In the genomic region with DNA sequence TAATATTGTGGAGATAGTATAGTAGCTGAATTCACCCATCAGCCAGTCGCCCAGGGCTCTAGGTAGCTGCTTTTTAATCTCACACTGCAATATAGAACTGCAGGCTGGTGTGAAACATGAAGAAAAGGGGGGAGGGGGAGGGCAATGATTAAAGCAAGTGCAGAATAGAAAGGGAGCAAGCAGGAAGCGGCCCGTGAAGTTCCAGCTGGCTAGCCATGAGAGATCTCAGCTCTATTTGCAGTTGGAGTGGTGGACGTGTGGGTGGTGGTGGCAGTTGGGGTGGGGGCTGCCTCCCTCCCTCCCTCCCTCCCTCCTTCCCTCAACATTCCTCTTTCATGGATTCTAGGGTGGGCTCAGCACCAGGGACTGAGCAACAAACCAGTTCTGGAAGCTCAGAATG, we compare ENCODE assay signal across 14 mouse cellular contexts.
DNase-seq lines count a peak whose midpoint lies in the region; ATAC-seq and TF ChIP-seq lines count a peak whose summit lies in the region.
"Had no signal": no experiment of that assay in that cellular context is flagged by ENCODE, and none has a peak within 500 bp of the region (broad histone marks: within the 10 kb centered on the region; RNA-seq: fewer than 3 reads in every experiment).

No protein-coding gene starts in this region.

- no peaks in the 10 kb centered on the region for H3K27me3 ChIP-seq in forebrain, embryonic 12.5 days
- no peaks in the 10 kb centered on the region for H3K27me3 ChIP-seq in forebrain, embryonic 10.5 days (ENCODE audit: poor library complexity, severe bottlenecking)
- H3K27me3 ChIP-seq in stomach, postnatal 0 days (ENCODE audit: control insufficient read depth, insufficient read depth, low read length), result no peaks in the 10 kb centered on the region
- H3K27me3 ChIP-seq: heart, embryonic 13.5 days; hindbrain, embryonic 15.5 days had no signal

- DNase-seq in forebrain, embryonic 10.5 days (ENCODE audit: extremely low spot score, low spot score), result no peak
- DNase-seq in kidney, adult 9 months, result peak; percentile 25
- DNase-seq in kidney, adult 11 months, result no peak
- peak; percentile 3 to 4 for DNase-seq in spleen, postnatal 36 days (ENCODE audit: low spot score in 2 of 2)
- no peak for DNase-seq in spleen, postnatal 10 days (ENCODE audit: low spot score in 2 of 2)
- no peak for DNase-seq in stomach, postnatal 0 days (ENCODE audit: low spot score)
- DNase-seq in cerebellum, postnatal 10 days, result no peak
- DNase-seq: cerebellum, adult 11-12 months; gastrocnemius, postnatal 36 days; thymus, adult 2 months had no signal

- no peak overlapping the region for H3K27ac ChIP-seq in forebrain, embryonic 12.5 days
- H3K27ac ChIP-seq in forebrain, embryonic 10.5 days, result no peak overlapping the region
- H3K27ac ChIP-seq in stomach, postnatal 0 days (replicated peaks), result peak overlapping the region; percentile 31; the same call in 1 of the 2 replicates
- H3K27ac ChIP-seq: heart, embryonic 13.5 days; hindbrain, embryonic 15.5 days had no signal

- no peaks in the 10 kb centered on the region for H3K36me3 ChIP-seq in forebrain, embryonic 12.5 days (replicated peaks)
- H3K36me3 ChIP-seq in forebrain, embryonic 10.5 days (replicated peaks), result no peaks in the 10 kb centered on the region
- H3K36me3 ChIP-seq in stomach, postnatal 0 days (ENCODE audit: control insufficient read depth, insufficient read depth, low read length), result no peaks in the 10 kb centered on the region
- H3K36me3 ChIP-seq: heart, embryonic 13.5 days; hindbrain, embryonic 15.5 days had no signal

- TF ChIP-seq EP300 in stomach, postnatal 0 days (optimal IDR thresholded peaks at IDR 0.05), result no peak

- H3K4me1 ChIP-seq in forebrain, embryonic 12.5 days, result no peaks in the 10 kb centered on the region
- H3K4me1 ChIP-seq in forebrain, embryonic 10.5 days, result peaks cover 8% of the 10 kb centered on the region; the same call in 1 of the 2 replicates
- no peaks in the 10 kb centered on the region for H3K4me1 ChIP-seq in stomach, postnatal 0 days (replicated peaks; ENCODE audit: control insufficient read depth, insufficient read depth)
- H3K4me1 ChIP-seq: heart, embryonic 13.5 days; hindbrain, embryonic 15.5 days had no signal

- TF ChIP-seq CTCF in stomach, postnatal 0 days (IDR thresholded peaks at IDR 0.05; ENCODE audit: low read depth), result no peak

- H3K4me2 ChIP-seq in forebrain, embryonic 12.5 days, result no peak overlapping the region
- no peak overlapping the region for H3K4me2 ChIP-seq in stomach, postnatal 0 days (replicated peaks; ENCODE audit: low read depth)
- H3K4me2 ChIP-seq: heart, embryonic 13.5 days; hindbrain, embryonic 15.5 days had no signal

- H3K9ac ChIP-seq in forebrain, embryonic 12.5 days, result no peak overlapping the region
- H3K9ac ChIP-seq in stomach, postnatal 0 days (ENCODE audit: low read length), result no peak overlapping the region
- H3K9ac ChIP-seq: heart, embryonic 13.5 days; hindbrain, embryonic 15.5 days had no signal

- no peaks in the 10 kb centered on the region for H3K9me3 ChIP-seq in forebrain, embryonic 12.5 days
- no peaks in the 10 kb centered on the region for H3K9me3 ChIP-seq in forebrain, embryonic 10.5 days
- no peaks in the 10 kb centered on the region for H3K9me3 ChIP-seq in stomach, postnatal 0 days (ENCODE audit: control insufficient read depth, low read length)
- H3K9me3 ChIP-seq: heart, embryonic 13.5 days; hindbrain, embryonic 15.5 days had no signal

- WGBS in forebrain, embryonic 12.5 days, result 21% methylated on average over 4 of the region's 4 CpGs
- 41% methylated on average over 4 of the region's 4 CpGs for WGBS in forebrain, embryonic 10.5 days
- WGBS in stomach, postnatal 0 days, result 27% methylated on average over 4 of the region's 4 CpGs

- H3K4me3 ChIP-seq in forebrain, embryonic 12.5 days (replicated peaks), result no peak overlapping the region
- H3K4me3 ChIP-seq in forebrain, embryonic 10.5 days, result no peak overlapping the region
- H3K4me3 ChIP-seq in stomach, postnatal 0 days (ENCODE audit: low read depth, low read length), result no peak overlapping the region
- H3K4me3 ChIP-seq: heart, embryonic 13.5 days; hindbrain, embryonic 15.5 days had no signal

- 0 out of 2 replicates have a peak, but pooled peaks have one; percentile 36 for ATAC-seq in forebrain, embryonic 12.5 days (ENCODE audit: low FRiP score)
- ATAC-seq in stomach, postnatal 0 days (ENCODE audit: low FRiP score, low TSS enrichment), result no peak
- ATAC-seq: Patski had no signal

Comparison
In these comparisons a context has a peak if more than half of its experiments do, and no peak if none do; other contexts are left out.
1. DNase-seq: peak in kidney, adult 9 months (single experiment) and spleen, postnatal 36 days (2 of 2); none in forebrain, embryonic 10.5 days (single experiment), kidney, adult 11 months (single experiment), spleen, postnatal 10 days (0 of 2), stomach, postnatal 0 days (single experiment) and cerebellum, postnatal 10 days (0 of 2).